Mouse (Mus musculus): ENCODE results near the gene Dnajc7. TPM values are rescaled to one million over a fixed set of nuclear protein-coding genes. Genes with fewer than 3 reads are reported as not detected.

The Dnajc7 gene
- polyA plus RNA-seq, 1 experiment from 2014 or later = 326 TPM

DNA sequence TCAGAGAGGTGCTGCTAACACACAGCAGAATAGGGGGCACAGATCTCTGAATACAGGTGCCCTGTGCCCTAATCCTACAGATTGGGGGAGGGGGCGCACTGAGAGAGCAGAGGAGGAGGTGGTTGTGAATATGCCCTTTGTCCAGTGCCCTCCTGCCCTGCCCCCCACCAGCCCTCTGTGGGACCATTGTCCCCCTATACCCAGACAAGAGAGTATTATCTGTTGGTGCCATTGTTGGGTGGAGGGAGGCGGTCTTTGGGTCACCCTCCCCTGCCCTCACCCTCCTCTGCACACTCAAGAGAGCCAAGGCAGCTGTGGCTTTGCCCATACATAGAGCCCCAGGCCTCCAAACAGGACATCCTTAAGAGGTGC, 44.5 kb downstream of the Dnajc7 start:
- peaks cover 32% of the 10 kb centered on the region for H3K4me1 ChIP-seq
- H3K9ac ChIP-seq = peak overlapping the region; percentile 52

GRCm38 (mm10) chr11:100574708-100575483, 45.1 kb downstream of the Dnajc7 start, which contains the start of gene Cnp:
Gene Cnp, plus strand, starts transcription at chr11:100574904.
- no peaks in the 10 kb centered on the region for H3K9me3 ChIP-seq
- 0 out of 2 replicates have a peak, but pooled peaks cover 3% of the 10 kb centered on the region for H3K36me3 ChIP-seq (replicated peaks)
- peak within 1 kb of the TSS; percentile 81 for H3K4me2 ChIP-seq
- peak; percentile 61; the same call in 1 of the 2 replicates for ATAC-seq (replicated peaks)
- peak within 1 kb of the TSS; percentile 61 for H3K27ac ChIP-seq
- 0 out of 2 replicates have a peak, but pooled peaks cover 7% of the 10 kb centered on the region for H3K27me3 ChIP-seq (replicated peaks)
- peaks cover 32% of the 10 kb centered on the region for H3K4me1 ChIP-seq
- peak within 1 kb of the TSS; percentile 65 for H3K4me3 ChIP-seq
- 3% methylated on average over 47 of the region's 47 CpGs for WGBS
- peak within 1 kb of the TSS; percentile 52 for H3K9ac ChIP-seq

More for the DNA sequence above, 44.5 kb downstream of the Dnajc7 start:
- peak overlapping the region; percentile 81 for H3K4me2 ChIP-seq
- H3K36me3 ChIP-seq (replicated peaks) = peaks cover 6% of the 10 kb centered on the region; the same call in 1 of the 2 replicates
- H3K27me3 ChIP-seq (replicated peaks) = 0 out of 2 replicates have a peak, but pooled peaks cover 7% of the 10 kb centered on the region
- WGBS = 27% methylated on average over 2 of the region's 2 CpGs
- H3K4me3 ChIP-seq = peak overlapping the region; percentile 65
- H3K9me3 ChIP-seq = no peaks in the 10 kb centered on the region
- H3K27ac ChIP-seq = peak overlapping the region; percentile 61
- ATAC-seq (replicated peaks) = peak; percentile 28; the same call in 1 of the 2 replicates

DNA sequence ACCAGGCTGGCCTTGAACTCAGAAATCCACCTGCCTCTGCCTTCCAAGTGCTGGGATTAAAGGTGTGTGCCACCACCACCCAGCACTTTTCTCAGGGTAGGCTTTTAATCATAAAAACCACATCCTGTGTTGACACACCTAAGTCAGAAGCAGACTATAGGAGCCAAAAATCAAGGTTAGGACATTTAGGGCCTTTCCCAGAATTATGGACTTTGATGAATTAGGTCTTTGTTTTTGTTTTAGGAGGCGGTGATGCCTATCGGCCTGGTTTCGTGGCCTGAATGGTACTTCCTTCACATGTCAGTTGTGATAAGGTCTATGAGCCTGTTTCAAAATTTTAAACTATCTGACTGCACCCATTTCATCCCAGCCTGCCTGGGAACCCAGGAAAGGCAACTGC, 45.8 kb downstream of the Dnajc7 start:
- peak overlapping the region; percentile 65; the same call in 1 of the 2 replicates for H3K4me3 ChIP-seq

DNA sequence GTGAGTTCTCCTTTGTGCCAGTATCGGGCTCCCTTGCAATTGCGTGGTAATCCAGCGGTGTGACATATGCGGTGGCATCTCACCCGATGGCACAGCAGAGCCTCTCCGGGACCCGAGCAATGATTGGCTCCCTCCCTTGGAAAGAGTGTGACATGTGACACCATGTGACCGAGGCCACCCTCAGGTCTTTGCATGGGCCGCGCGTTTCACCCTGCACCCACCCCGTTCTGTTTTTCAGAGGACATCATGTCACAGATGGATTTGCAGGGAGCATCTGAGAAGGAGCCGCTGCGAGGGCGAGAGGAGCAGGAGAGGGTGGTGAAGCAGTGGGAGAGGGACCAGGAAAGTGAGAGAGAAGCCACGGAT, 48.8 kb downstream of the Dnajc7 start:
- ATAC-seq (replicated peaks) = peak; percentile 22
- WGBS = 12% methylated on average over 16 of the region's 16 CpGs
- Histone ChIP-seq H3K27me3 (replicated peaks) (0 out of 2 replicates have a peak, but pooled peaks cover 7% of the 10 kb centered on the region), H3K27ac (no peak overlapping the region; the same call in 1 of the 2 replicates), H3K4me1 (peaks cover 31% of the 10 kb centered on the region), H3K4me2 (peak overlapping the region; percentile 53), H3K9ac (peak overlapping the region; percentile 34; the same call in 1 of the 2 replicates), H3K4me3 (peak overlapping the region; percentile 27), H3K36me3 (replicated peaks) (no peaks in the 10 kb centered on the region), H3K9me3 (no peaks in the 10 kb centered on the region)

More for the DNA sequence above, 45.8 kb downstream of the Dnajc7 start:
- H3K4me2 ChIP-seq = peak overlapping the region; percentile 81
- H3K9ac ChIP-seq = no peak overlapping the region
- no peaks in the 10 kb centered on the region for H3K9me3 ChIP-seq
- peaks cover 32% of the 10 kb centered on the region for H3K4me1 ChIP-seq
- 0 out of 2 replicates have a peak, but pooled peaks cover 7% of the 10 kb centered on the region for H3K27me3 ChIP-seq (replicated peaks)
- H3K36me3 ChIP-seq (replicated peaks) = 0 out of 2 replicates have a peak, but pooled peaks cover 3% of the 10 kb centered on the region
- 91% methylated on average over 3 of the region's 3 CpGs for WGBS
- 0 out of 2 replicates have a peak overlapping the region, but pooled peaks have one; percentile 61 for H3K27ac ChIP-seq
- ATAC-seq (replicated peaks) = no peak

- no peaks in the 10 kb centered on the region for H3K36me3 ChIP-seq (replicated peaks)
- peaks cover 26% of the 10 kb centered on the region for H3K4me1 ChIP-seq
- no peaks in the 10 kb centered on the region for H3K9me3 ChIP-seq
- ATAC-seq (replicated peaks) = peak; percentile 68
- H3K27ac ChIP-seq = no peak overlapping the region; the same call in 1 of the 2 replicates
- WGBS = 9% methylated on average over 8 of the region's 8 CpGs
- H3K9ac ChIP-seq = peak overlapping the region; percentile 34
- H3K27me3 ChIP-seq (replicated peaks) = 0 out of 2 replicates have a peak, but pooled peaks cover 7% of the 10 kb centered on the region
- peak overlapping the region; percentile 53 for H3K4me2 ChIP-seq
- H3K4me3 ChIP-seq = peak overlapping the region; percentile 27
These were observed 49.4 kb downstream of the Dnajc7 start for GRCm38 (mm10) chr11:100570430-100571201.

DNA sequence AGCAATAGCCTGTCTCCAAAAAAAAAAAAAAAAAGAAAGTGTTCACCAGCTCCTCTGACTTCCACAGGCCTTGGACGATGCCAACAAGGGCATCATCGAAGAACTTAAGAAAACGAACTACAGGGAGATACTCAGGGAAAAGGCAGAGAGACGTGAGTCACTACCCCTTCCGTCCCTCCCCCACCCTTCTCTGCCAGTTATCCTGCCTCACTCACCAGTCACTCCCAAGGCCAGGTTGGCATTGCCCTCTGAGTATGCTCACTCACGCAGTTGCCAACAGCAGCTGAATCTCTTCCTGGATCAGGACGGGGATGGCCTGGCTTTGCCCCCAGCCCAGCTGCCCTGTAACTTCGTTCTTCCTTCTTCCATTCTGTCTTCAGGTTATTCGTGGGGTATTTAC, 50.2 kb downstream of the Dnajc7 start:
- Histone ChIP-seq H3K36me3 (replicated peaks) (no peaks in the 10 kb centered on the region), H3K27ac (no peak overlapping the region), H3K4me2 (no peak overlapping the region), H3K27me3 (replicated peaks) (0 out of 2 replicates have a peak, but pooled peaks cover 7% of the 10 kb centered on the region), H3K9ac (no peak overlapping the region), H3K4me1 (peaks cover 17% of the 10 kb centered on the region), H3K4me3 (no peak overlapping the region), H3K9me3 (no peaks in the 10 kb centered on the region)
- WGBS = 68% methylated on average over 9 of the region's 9 CpGs
- ATAC-seq (replicated peaks) = no peak

GRCm38 (mm10) chr11:100568692-100569091, 51.3 kb downstream of the Dnajc7 start:
- H3K4me3 ChIP-seq = no peak overlapping the region
- ATAC-seq (replicated peaks) = no peak
- H3K36me3 ChIP-seq (replicated peaks) = no peaks in the 10 kb centered on the region
- no peak overlapping the region for H3K9ac ChIP-seq
- H3K9me3 ChIP-seq = no peaks in the 10 kb centered on the region
- no peak overlapping the region for H3K4me2 ChIP-seq
- 0 out of 2 replicates have a peak, but pooled peaks cover 7% of the 10 kb centered on the region for H3K27me3 ChIP-seq (replicated peaks)
- H3K27ac ChIP-seq = no peak overlapping the region
- peaks cover 14% of the 10 kb centered on the region for H3K4me1 ChIP-seq
- 92% methylated on average over 8 of the region's 8 CpGs for WGBS

GRCm38 (mm10) chr11:100567815-100568245, 52.1 kb downstream of the Dnajc7 start:
- 79% methylated on average over 9 of the region's 9 CpGs for WGBS
- ATAC-seq (replicated peaks) = no peak
- 0 out of 2 replicates have a peak, but pooled peaks cover 7% of the 10 kb centered on the region for H3K27me3 ChIP-seq (replicated peaks)

DNA sequence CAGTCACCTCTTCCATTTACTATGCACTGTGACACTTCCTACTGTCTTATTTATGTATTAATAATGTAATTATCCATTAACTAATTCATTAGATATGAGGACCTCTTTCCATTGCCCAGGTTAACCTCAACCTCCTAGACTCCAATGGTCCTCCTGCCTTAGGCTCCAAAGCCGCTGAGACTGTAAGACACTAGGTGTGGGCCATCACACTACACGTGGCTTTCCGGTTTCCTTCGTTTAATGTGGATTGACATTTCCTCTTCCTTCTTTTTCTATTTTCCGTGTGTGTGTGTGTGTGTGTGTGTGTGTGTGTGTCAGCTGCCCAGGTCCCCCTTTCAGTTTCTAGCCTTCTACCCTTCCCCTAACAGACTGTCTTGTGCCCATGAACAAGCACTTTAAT, 52.7 kb downstream of the Dnajc7 start:
- Histone ChIP-seq H3K4me1 (peaks cover 14% of the 10 kb centered on the region), H3K4me2 (no peak overlapping the region), H3K4me3 (no peak overlapping the region), H3K9ac (no peak overlapping the region), H3K27me3 (replicated peaks) (0 out of 2 replicates have a peak, but pooled peaks cover 7% of the 10 kb centered on the region), H3K27ac (no peak overlapping the region), H3K9me3 (no peaks in the 10 kb centered on the region), H3K36me3 (replicated peaks) (no peaks in the 10 kb centered on the region)
- ATAC-seq (replicated peaks) = no peak
- 86% methylated on average over 5 of the region's 5 CpGs for WGBS

More at GRCm38 (mm10) chr11:100567815-100568245, 52.1 kb downstream of the Dnajc7 start:
- no peak overlapping the region for H3K27ac ChIP-seq
- H3K4me1 ChIP-seq = peaks cover 14% of the 10 kb centered on the region
- no peak overlapping the region for H3K4me3 ChIP-seq
- no peaks in the 10 kb centered on the region for H3K9me3 ChIP-seq
- no peak overlapping the region for H3K4me2 ChIP-seq
- H3K9ac ChIP-seq = no peak overlapping the region
- H3K36me3 ChIP-seq (replicated peaks) = no peaks in the 10 kb centered on the region

- H3K27ac ChIP-seq = no peak overlapping the region
- H3K36me3 ChIP-seq (replicated peaks) = no peaks in the 10 kb centered on the region
- H3K4me3 ChIP-seq = no peak overlapping the region
- ATAC-seq (replicated peaks) = no peak
- H3K9ac ChIP-seq = no peak overlapping the region
- H3K4me1 ChIP-seq = no peaks in the 10 kb centered on the region
- no peaks in the 10 kb centered on the region for H3K9me3 ChIP-seq
- no peak overlapping the region for H3K4me2 ChIP-seq
- WGBS = 87% methylated on average over 6 of the region's 6 CpGs
- H3K27me3 ChIP-seq (replicated peaks) = no peaks in the 10 kb centered on the region
These were observed 55.3 kb downstream of the Dnajc7 start for GRCm38 (mm10) chr11:100564703-100565102.

DNA sequence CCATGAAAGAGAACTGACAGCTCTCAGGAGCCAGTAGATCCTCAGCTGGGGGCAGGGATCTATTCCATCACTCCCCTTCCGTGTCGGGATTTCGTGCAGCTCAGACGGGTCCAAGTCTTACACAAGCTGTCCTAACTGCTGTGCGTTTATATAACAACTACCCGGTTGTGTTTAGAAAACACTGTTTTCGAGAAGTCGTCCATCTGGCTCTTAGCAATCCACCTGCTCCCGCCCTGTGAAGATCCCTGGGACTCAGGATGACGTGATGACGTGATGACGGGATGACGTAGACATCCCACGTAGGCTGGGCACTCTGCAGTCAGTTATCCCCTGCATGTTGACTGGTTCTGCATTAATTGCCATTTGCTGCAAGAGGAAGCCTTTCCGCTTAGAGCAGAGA, 55.7 kb downstream of the Dnajc7 start:
- WGBS = 82% methylated on average over 15 of the region's 15 CpGs
- H3K9me3 ChIP-seq = no peaks in the 10 kb centered on the region
- no peak for ATAC-seq (replicated peaks)
- no peaks in the 10 kb centered on the region for H3K27me3 ChIP-seq (replicated peaks)
- H3K4me3 ChIP-seq = no peak overlapping the region
- H3K36me3 ChIP-seq (replicated peaks) = no peaks in the 10 kb centered on the region
- H3K9ac ChIP-seq = no peak overlapping the region
- H3K4me1 ChIP-seq = no peaks in the 10 kb centered on the region
- no peak overlapping the region for H3K4me2 ChIP-seq
- no peak overlapping the region for H3K27ac ChIP-seq

GRCm38 (mm10) chr11:100561748-100562147, 58.2 kb downstream of the Dnajc7 start:
- H3K36me3 ChIP-seq (replicated peaks) = no peaks in the 10 kb centered on the region
- WGBS = 56% methylated on average over 5 of the region's 5 CpGs
- no peak overlapping the region for H3K27ac ChIP-seq
- H3K9me3 ChIP-seq = no peaks in the 10 kb centered on the region
- no peaks in the 10 kb centered on the region for H3K4me1 ChIP-seq
- H3K9ac ChIP-seq = no peak overlapping the region
- H3K27me3 ChIP-seq (replicated peaks) = no peaks in the 10 kb centered on the region
- H3K4me3 ChIP-seq = no peak overlapping the region
- no peak for ATAC-seq (replicated peaks)
- H3K4me2 ChIP-seq = no peak overlapping the region
